Mouse (Mus musculus) gastrocnemius, adult 18-20 months (tissue): ENCODE data around the gene Vwc2l. TPM values are rescaled to one million over a fixed set of nuclear protein-coding genes. Genes with fewer than 3 reads are reported as not detected.

Experiments
- DNase-seq: peaks from one replicate; pipeline ENCODE4 v3.0.0; 2021; ENCODE audit warnings: low spot score
- total RNA-seq, 2 experiments: library from RNA; stranded (reverse); gene quantifications; 2 replicates each; pipeline ENCODE4 v1.2.3; 2021

The Vwc2l gene
- total RNA-seq, 2 experiments from 2014 or later = not detected

DNA sequence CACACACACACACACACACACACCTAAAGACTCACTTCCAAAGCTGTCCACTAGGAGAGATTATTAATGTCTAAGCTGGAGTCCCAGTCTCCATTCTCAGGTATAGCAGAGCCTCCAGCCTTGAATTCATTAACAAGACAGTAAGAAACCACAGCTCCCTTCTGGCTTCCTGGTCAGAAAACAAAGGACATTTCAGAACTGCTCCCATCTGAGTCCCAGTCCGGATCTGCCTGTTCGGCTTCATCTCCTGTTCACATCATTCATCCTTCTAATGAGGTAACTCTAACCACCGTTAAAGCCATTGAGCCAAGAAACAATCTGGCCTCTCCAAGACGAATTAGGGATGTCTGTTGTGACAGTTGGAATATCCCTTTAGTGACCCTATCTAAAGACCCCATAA is 185.7 kb downstream of the Vwc2l start:
- DNase-seq = no peak

DNA sequence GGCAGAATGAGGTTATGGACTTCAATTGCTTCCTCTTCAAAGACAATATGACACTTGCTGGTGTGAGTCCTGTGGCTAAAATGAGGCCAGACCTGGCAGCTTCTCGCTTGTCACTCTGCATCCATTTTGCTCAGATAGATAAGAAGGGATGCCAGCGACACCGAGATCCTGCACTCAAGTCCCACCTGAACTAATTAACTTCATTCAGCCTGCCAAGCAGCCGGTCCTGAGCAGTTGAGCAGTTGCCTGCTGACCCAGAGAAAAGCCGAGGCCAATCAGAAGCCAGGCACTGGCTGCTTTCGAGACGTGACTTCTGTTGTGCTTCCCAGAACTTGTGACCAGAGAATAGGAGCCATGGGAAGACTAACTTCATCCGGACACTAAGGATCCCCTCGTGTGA is 187.6 kb downstream of the Vwc2l start:
- no peak for DNase-seq

DNA sequence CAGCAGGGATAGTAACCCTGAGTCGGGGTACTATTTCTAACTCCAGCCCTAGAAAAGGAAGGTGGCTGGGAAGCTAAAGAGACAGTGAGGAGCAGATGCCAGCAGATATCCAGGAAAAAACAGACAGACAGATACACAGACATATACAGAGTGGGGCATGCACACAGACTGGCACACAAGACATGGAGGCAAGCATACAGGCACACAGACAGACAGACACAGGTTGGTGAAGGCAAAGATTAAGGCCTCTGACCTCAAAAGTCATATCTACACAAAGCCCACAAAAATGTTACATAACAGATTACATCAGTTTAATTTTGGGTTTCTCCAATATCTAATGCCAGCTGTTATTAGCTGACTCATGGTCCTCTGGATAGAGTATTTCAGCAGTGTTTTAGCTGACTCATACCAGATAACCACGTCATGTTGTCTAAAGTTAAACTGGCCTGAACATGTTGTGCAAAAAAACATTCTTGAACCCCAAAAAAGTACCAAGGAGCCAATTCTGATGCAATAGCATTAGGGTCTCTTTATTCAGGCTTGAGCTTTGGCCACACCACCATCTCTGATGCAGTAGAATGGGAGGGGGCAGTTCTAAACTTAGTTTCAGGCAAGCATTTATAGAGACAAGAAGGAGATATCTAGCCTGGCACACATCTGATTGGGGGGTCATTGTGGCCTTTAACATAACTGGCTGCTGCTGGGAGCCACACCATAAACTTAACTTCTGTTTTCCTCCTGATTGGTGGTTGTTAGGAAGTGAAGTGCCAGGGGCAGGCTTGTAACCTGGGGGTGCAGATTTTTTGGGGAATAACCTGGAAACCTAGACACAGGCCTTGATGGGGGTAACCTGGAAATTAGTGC is 192.9 kb downstream of the Vwc2l start:
- no peak for DNase-seq

DNA sequence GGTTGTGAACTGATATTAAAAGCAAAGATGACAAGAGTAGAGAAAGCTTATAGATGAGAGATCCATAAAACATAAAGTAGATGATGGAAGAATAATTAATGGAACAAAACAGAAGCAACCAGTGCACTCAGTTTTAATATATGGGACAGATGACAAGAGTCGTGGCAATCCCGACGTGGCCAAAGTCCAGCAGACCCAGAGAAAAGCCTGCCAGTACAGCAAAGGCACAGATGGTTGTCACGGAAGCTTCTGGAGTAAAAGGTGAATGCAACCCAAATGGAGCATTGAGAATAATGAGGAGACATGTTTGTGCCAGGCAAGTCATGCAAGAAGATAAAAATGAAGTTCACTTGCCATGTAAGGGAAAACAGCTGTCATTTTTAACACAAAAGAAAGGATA is 207.5 kb downstream of the Vwc2l start:
- DNase-seq = no peak
